Mouse (Mus musculus) embryo, embryonic 11.5 days (tissue): ENCODE results near the gene Sct.
"Not testable (repeated sequence)": the region's sequence is repeated elsewhere in the genome, so short reads cannot be mapped to it uniquely, and the experiment has no call there.

Source experiments
- DNase-seq: peaks from one replicate; pipeline ENCODE4 v3.0.0-alpha.2; 2012; ENCODE audit warnings: low read depth, low spot score

Sct gene

DNA sequence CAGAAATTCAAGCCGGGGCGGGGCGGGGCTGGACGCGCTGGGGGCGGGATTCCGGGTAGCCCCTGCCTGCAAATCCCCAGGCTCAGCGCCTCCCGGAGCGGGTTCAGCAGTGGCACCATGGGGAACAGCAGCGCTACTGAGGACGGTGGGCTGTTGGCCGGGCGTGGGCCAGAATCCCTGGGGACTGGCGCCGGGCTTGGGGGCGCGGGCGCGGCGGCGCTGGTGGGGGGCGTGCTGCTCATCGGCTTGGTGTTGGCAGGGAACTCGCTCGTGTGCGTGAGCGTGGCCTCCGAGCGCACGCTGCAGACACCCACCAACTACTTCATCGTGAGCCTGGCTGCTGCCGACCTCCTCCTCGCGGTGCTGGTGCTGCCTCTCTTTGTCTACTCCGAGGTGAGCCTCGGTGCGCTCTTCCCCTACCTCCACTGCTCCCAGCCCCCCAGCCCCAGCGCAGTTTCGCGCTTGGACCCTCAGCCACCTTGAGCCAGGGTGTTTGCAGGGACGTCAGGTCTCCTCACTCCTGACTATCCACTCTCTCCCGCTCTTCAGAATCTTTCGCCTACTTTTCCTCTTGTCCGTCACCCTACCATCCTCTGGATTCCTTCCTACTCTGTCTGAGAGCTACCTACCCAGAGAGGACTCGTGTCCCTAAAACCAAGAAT, 13.1 kb upstream of the Sct start, which contains the start of gene Drd4:
Drd4 (plus strand) TSS at position 86 of the 662 bp plus-strand sequence.
- no peak for DNase-seq

DNA sequence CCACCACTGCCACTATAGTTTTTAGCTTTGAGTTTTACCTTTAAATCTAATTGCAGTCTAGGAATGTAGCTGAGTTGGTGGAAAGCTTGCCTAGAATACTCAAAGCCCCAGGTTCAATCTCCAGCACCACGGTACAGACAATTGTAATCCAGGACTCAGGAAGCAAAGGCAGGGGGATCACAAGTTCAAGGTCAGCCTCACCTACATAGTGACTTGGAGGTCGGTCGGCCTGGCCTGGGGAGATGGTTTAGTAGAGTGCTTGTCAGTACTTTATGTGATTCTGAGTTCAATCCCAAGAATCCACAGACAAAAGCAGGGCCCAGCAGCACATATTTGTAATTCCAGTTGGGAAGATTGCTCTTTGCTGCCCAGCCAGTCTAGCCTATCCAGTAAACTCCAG, 9.1 kb upstream of the Sct start:
- no peak for DNase-seq

DNA sequence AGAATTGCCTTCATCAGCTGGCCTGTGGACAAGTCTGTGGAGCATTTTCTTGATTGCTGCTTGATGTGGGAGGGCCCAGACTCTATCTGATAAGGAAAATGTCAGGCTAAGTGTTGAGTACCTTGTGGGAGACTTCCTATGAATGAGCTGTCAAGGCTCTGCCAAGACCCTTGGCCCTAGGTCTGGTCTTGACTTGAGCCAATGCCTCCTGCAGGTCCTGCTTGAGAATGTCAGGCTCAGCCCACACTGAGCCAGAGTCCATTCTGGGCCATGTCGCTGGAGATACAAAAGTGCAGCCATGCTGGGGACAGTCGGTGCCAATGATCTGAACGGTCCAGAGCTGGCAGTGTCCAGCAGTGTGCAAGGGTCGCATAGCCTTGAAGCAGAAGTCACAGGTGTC, 3.8 kb upstream of the Sct start:
- no peak for DNase-seq

DNA sequence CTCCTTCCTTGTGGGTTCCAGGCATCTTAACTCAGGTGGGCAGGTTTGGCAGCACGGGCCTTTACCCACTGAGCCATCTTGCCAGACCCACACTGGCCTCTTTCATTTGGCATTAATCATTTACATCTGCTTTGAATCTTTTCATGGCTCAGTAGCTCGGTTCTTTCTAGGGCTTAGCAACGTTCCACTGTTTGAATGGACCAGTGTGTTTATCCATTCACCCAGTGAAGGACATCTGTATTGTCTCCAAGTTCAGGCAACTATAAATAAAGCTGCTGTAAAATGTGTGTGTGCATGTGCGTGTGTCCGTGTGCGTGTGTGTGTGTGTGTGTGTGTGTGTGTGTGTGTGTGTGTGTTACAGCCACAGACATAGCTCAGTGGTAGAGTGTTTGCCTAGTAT, 2.5 kb upstream of the Sct start:
- DNase-seq: no peak

DNA sequence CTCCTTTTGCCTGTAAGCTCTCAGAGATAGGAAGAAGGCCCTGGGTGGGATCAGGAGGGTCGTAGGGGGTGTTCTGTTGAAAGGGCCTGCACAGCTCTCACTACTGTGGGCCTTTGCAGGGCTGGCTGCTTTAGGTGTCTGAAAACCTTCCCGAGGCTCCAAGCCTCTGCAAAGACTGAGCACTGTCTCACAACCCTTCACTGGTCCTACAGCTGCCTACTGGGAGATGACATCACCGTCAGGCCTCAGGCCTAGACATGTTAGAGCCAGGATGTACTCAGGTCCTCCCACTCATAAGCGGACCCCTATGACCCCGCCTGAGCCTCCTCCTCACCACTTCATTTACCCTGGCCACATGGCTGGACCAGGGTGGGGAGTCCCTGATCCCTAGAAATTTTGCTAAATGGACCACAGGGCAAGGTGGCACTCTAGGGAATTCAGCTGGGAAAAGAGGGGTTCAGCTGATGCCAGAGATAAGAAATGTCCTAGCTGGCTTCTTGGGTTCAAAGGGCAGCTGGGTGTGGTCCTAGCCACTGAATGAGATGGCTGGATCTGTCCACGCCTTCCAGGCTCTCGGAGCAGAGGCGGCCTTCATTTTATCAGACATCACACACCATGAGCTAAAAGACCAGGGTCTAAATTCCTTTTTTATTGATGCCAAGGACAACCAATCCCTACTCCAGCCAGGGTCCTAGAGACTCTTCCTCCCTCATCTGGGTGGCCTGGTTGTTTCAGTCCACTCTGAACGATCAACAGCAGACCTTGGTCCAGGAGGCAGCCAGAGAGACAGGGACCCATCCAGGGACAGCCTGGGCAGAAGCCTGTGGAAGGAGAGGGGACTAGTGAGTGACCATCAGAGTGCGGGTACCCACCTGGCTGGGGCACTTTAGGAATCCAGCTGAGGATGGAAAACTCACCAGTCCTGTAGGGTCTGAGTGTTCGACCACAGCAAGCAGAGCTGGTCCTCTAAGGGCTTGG, 943 bp downstream of the Sct start:
- no peak for DNase-seq

DNA sequence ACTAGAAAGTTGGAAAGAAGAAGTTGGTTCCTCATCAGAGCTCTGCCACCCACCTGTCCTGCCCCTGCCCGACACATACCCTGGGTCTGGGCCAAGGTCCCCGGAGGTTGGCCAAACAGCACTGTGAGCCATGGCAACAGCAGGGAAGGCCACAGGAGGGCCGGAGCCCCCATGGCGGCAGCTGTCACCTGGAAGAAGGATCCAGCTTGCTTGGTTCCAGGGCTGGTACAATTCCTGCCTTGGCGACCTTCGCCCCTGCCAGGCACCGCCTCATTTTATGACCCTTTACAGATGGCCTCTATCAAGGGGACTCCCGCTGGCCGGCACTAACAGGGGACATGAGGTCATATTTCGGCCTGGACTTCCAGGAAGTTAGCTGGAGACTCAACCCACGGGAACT, 2.4 kb downstream of the Sct start, which contains the start of gene Cdhr5:
Cdhr5 (minus strand) TSS at position 241 of the 400 bp plus-strand sequence.
- no peak for DNase-seq

DNA sequence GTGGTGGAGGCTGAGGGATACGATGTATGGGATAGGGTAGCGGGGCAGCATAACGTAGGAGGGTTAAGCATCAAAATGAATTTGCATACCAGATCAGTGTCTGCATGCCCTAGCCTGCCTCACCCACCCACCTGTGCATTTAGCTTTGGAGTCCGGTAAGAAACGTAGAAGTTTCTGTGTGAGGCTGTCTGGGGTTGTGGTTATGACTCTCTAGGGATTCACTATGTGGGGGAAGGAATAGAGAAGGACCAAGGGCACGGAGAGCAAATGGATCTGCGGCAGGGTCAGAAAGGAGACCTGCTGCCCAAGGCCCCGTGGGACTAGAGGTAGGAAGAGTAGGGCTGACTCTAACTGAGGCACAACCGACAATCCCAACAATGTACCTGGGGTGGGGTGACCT, 3.6 kb downstream of the Sct start:
- no peak for DNase-seq

DNA sequence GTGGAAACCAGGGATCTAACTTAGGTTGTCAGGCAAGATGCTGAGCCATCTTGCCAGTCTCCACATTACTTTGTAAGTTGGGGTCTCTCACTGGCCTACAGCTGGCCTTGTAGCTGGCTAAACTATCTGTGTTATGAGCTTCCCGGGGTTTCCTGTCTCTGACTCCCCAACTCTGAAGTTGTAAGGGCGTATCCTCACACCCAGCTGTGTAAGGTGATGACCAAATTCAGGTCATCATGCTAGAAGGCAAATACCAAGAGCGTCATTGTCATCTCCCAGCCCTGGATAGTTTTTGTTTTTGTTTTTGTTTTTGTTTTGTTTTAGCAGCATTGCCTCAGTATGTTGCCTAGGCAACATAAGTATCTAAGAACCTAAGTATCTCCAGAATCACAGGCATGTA, 8.3 kb downstream of the Sct start:
- DNase-seq: no peak

DNA sequence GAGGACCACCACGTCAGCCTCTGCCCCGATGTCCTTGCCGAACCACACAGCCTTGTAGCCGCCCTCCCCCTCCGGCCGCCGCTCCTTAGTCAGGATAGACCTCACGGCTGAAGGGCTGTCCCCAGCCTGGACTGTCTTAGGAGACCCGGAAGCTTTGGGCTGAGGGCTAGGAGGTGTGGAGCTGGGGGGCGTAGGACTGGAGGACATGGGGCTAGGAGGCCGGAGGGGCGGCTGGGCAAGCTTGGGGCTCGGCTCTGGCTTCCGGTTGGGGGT, 9.7 kb downstream of the Sct start:
- DNase-seq: no peak

DNA sequence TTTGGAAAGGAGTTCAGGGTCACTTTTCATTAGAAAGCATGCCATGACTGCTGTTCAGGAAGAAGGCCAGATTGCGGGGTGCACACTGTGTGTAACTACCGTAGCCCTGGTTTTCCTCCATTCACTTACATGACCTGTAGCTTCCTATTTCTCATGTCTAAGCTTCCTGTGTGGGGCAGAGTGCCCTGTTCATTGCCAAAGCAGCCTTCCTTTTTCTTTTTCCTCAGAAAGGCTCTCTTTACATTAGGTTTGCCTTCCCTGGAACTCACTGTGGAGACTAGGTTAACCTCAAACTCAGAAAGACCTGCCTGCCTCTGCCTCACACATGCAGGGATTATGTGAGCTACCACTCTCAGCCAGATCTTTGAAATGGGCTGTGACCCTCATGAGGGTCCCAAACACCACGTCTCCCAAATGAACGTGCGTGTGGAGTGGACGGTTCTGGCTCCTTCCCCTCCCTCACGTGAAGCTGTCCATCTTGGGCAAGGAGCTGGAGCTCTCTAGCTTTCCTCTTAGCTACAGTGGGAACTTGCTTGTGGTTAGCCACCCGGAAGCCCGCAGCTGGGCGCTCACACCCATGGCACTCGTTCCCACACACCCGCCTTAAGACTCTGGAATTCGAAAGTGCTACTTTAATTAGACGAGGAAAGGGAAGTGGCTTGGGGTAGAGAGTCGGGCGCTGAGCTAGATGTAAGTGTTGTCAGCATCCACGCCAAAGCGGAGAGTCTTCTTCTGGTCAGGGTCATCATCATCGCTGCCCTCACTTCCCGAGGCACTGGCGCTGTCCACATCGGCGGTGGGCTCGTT, 10.3 kb downstream of the Sct start:
- no peak for DNase-seq

DNA sequence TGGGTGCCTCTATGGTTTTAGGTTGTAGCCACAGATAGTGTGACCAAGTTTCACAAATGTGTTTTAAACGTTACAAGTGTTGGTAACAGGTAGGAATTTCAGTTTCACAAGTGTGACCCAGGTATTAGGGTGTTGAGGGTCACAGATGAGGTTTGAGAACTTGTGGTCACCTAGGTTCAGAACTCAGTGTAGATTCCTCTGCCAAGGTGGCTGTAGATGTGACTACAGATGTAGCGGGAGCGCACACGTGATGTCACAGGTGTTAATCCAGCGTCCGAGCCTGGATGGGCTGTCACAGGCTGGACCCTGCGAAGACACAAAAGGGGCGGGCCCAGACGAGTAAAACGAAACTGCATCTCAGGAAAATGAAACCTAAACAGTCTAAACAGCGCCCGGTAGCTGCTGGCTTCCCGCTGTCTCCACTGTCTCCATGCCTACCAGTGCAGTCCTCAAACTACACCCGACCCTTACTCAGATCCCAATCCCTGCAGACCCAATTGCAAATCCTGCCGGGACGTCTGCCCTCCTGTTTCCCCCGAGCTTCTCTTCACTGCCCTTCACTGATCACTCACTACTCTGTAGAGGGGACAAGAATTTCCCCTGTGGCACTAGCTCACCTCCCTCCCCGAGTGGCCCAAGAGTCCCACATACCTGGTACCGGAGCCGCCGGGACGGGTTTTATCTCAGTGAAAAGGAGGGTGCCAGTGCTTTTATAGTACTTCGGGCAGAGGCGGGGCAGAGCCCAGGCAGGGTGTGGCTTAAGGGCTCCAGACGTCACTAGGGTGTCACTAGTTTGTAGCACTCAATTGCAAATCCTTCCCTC, 13.0 kb downstream of the Sct start, which contains the start of gene Irf7:
Irf7 (minus strand) TSS at position 743 of the 823 bp plus-strand sequence.
- no peak for DNase-seq

DNA sequence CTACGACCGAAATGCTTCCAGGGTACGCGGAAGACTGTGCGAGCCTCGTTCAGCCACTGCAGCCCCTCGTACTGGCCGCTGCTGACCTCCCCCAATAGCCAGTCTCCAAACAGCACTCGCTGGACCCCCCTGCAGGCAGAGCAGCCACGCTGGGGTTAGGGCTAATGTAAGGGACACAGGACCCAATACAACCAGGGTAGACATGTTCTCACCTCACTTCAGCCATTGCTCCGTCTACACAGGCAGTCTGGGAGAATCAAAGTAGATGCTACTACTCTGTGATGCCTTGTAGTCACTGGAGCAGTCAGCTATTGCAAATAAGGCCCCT, 13.6 kb downstream of the Sct start:
- DNase-seq: no peak

DNA sequence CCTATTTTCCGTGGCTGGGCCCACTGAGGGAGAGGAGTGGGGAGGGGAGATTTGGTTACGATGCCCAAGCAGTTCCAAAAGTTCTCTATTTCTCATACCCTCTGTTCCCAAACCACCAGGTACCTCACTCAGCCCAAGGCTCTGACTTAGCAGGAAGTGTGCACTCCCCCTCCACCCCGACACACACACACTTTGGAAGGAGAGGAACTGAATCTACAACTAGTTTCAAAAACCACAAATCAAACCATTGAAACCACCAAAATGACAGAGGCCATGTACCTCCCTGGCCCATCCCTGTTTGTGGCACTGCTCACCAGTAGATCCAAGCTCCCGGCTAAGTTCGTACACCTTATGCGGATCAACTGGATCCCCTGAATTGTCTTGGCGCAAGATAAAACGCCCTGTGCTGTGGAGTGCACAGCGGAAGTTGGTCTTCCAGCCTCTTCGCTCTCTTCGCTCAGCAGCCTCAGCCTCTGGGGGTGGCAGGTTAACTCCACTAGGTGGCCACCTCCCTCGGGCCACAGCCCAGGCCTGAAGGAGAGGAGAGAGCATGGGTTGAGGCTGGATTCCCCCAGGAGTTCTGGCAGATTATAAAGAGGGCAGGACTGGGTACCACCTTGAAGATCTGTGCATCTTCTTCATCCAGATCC, 14.0 kb downstream of the Sct start:
- no peak for DNase-seq

DNA sequence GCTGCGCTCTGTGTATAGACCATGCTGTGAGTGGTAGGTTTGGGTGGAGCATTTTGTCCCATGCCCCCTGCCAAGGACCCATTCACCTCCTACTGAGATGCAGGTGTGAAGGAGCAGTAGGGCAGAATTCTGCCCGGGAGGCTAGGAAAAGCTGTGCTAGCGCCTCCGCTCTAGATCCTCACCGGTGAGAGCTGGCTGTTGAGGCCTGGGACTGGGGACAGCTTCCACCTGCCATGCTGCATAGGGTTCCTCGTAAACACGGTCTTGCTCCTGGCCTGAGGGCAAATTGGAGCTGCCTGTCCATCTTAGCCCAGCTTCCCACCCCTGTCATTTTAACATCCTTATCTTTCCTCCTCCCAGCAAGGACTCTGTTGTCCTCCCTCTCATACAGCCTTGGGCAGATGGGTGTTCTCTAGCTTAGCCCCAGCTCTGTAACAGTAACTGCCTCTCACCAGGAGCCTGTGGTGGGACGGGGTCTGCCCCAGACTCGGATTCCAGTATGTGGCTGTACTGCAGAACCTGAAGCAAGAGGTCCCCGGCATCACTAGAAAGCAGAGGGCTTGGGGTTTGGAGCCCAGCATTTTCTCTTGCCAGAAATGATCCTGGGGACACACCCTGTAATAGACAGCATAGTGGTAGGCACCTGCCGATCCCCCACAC, 14.8 kb downstream of the Sct start:
- no peak for DNase-seq

DNA sequence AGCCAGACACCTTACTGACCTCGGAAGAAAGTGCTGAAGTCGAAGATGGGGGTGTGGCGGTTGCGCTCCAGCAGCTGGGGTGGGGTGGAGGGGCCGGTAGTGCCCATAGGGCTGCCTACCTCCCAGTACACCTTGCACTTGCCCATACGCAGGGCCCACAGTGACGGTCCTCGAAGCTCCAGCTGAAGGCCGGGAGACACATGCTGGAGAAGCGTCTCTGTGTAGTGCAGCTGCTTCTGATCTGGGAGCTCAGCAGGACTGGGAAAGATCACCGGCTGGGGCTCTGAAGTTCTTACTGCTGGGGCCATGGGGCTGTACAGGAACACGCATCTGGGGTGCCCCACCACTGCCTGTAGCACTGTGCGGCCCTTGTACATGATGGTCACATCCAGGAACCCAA, 15.3 kb downstream of the Sct start:
- DNase-seq: no peak

DNA sequence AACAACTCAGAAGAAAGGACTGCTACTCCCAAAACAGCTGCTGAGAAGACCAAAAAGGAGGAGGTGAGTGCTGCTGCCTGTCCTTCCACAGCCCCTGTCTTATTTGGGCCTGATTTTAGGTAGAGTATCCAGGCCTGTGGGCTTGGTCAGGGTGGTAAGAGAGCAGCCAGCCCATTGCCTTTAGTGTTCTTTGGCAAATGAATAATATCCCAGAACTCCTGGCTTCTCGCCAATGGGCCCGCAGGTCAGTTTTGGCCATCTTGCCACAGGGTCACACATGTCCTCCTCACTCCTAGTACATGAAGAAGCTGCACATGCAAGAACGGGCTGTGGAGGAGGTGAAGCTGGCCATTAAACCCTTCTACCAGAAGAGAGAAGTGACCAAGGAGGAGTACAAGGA, 17.5 kb downstream of the Sct start:
- no peak for DNase-seq

DNA sequence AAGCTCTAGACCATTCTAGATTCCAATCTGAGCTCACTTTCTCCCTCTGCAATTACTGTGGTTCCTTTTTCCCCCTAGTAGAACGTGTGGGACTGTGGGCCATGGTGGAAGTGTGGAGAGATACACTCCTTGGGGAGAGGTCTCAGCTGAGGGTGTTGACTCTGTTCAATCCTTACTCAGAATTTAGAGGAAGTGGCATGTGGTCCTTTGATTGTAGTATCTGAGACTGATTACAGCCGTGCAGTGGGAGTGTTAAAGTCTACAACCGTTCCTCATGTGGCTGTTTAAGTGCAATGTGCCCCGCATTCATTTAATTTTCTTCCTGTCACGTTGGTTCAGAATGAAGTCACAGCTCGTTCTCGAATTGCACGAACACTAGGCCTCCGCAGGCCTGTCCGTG, 22.8 kb downstream of the Sct start:
- no peak for DNase-seq

DNA sequence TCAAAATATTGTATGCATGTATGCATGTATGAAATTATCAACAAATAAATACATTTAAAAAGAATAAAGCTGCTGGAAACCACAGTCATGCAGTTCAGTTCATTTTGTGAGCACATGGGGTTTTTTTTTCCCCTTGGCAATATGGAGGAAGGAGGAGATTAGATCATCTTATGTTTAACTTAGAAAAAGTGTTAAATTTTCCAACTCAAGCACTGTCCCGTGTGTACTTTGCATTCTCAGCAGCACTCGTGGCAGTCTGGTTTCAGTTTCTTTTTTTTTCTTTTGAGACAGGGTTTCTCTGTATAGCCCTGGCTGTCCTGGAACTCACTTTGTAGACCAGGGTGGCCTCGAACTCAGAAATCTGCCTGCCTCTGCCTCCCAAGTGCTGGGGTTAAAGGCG, 28.4 kb downstream of the Sct start:
- DNase-seq: not testable (repeated sequence)

DNA sequence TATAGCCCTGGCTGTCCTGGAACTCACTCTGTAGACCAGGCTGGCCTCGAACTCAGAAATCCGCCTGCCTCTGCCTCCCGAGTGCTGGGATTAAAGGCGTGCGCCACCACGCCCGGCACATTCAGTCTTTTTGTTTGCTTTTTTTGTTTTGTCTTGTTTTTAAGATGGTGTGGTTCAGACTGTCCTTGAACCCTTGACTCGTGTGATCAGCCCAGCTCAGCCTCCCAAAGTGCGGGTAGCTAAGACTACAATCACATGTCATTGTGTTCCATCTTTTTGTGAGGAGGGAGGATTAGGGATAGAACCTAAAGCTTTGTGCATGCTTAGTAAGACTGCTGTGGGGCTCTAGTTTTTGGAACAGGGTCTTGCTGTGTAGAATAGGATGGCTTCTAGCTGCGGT, 47.4 kb downstream of the Sct start:
- DNase-seq: no peak

DNA sequence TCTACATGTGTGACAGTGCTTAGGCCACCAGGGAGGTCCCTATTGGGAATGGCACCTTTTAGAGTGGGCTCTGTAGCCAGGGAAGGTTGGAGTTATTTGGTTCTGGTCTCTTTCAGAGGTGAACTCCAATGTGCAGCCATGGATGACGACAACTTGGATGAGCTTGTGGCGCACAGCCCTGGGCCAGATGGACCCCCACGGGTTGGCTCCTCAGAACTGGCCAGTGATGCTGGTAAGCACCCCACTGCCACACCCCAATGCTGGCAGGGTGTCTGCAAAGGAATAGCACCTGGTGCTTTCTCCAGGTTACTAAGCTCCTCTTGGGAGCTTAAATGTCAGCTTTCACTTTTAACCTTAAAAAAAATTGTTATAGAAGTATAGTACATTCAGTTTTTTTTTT, 47.8 kb downstream of the Sct start:
- no peak for DNase-seq
